Mouse (Mus musculus): ENCODE results near the gene Dnajb5. TPM values are rescaled to one million over a fixed set of nuclear protein-coding genes. Genes with fewer than 3 reads are reported as not detected.

The Dnajb5 gene
- polyA plus RNA-seq, 1 experiment from 2014 or later: 11.3 TPM

DNA sequence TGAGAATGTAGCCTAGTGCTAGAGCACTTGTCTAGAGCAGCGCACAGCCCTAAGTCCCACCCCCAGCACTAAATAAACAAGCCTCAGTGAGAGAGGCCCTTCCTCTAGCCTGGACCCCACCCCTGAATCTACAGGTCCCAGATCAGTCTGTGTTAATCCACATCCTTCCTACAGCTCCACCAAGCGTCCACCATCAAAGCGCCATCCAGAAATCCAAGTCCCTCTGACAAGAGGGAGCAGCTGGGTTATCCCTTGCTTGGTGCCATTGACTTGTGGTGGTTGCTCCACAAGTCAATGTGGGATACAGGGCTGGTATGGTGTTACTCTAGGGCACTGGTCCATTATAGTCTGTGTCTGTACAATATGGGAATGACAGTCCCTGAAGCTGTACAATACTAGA, 5.6 kb downstream of the Dnajb5 start:
- no peak for ATAC-seq (ENCODE audit: insufficient read depth, low FRiP score)
- 92% methylated on average over 3 of the region's 3 CpGs for WGBS
- Histone ChIP-seq H3K4me1 (ENCODE audit: control insufficient read depth, insufficient read depth, low read length) (peaks cover 13% of the 10 kb centered on the region), H3K27me3 (ENCODE audit: control insufficient read depth, insufficient read depth, low read length) (no peaks in the 10 kb centered on the region), H3K4me2 (ENCODE audit: low read depth, low read length) (no peak overlapping the region), H3K9ac (ENCODE audit: low read length) (no peak overlapping the region), H3K4me3 (replicated peaks; ENCODE audit: low read length) (no peak overlapping the region), H3K9me3 (replicated peaks; ENCODE audit: control insufficient read depth, low read length) (no peaks in the 10 kb centered on the region), H3K27ac (ENCODE audit: low read length) (no peak overlapping the region), H3K36me3 (ENCODE audit: control insufficient read depth, insufficient read depth, low read length) (0 out of 2 replicates have a peak, but pooled peaks cover 6% of the 10 kb centered on the region)

DNA sequence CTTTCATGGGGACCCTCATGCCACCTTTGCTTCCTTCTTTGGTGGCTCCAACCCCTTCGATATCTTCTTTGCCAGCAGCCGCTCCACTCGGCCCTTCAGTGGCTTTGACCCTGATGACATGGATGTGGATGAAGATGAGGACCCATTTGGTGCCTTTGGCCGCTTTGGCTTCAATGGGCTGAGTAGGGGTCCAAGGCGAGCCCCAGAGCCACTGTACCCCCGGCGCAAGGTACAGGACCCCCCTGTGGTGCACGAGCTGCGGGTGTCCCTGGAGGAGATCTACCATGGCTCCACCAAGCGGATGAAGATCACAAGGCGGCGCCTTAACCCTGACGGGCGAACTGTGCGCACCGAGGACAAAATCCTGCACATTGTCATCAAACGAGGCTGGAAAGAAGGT, 7.0 kb downstream of the Dnajb5 start:
- Histone ChIP-seq H3K4me1 (ENCODE audit: control insufficient read depth, insufficient read depth, low read length) (peaks cover 4% of the 10 kb centered on the region; the same call in 1 of the 2 replicates), H3K9ac (ENCODE audit: low read length) (no peak overlapping the region), H3K27me3 (ENCODE audit: control insufficient read depth, insufficient read depth, low read length) (no peaks in the 10 kb centered on the region), H3K36me3 (ENCODE audit: control insufficient read depth, insufficient read depth, low read length) (0 out of 2 replicates have a peak, but pooled peaks cover 6% of the 10 kb centered on the region), H3K27ac (ENCODE audit: low read length) (no peak overlapping the region), H3K4me2 (ENCODE audit: low read depth, low read length) (no peak overlapping the region), H3K9me3 (replicated peaks; ENCODE audit: control insufficient read depth, low read length) (no peaks in the 10 kb centered on the region), H3K4me3 (replicated peaks; ENCODE audit: low read length) (no peak overlapping the region)
- no peak for ATAC-seq (ENCODE audit: insufficient read depth, low FRiP score)
- 93% methylated on average over 17 of the region's 17 CpGs for WGBS

DNA sequence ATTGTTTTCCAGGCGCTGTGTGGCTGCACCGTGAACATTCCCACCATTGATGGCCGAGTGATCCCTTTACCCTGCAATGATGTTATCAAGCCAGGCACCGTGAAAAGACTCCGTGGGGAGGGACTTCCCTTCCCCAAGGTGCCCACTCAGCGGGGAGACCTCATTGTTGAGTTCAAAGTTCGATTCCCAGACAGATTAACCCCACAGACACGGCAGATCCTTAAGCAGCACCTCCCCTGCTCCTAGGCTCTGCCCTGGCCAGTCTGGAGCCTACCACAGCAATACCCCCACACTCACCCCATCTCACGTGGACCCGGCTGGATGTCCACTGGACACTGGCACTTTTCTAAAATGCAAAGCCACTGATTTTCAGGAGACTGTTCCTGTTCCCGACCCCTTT, 7.7 kb downstream of the Dnajb5 start:
- Histone ChIP-seq H3K36me3 (ENCODE audit: control insufficient read depth, insufficient read depth, low read length) (0 out of 2 replicates have a peak, but pooled peaks cover 6% of the 10 kb centered on the region), H3K27me3 (ENCODE audit: control insufficient read depth, insufficient read depth, low read length) (no peaks in the 10 kb centered on the region), H3K9me3 (replicated peaks; ENCODE audit: control insufficient read depth, low read length) (no peaks in the 10 kb centered on the region), H3K27ac (ENCODE audit: low read length) (no peak overlapping the region), H3K4me3 (replicated peaks; ENCODE audit: low read length) (no peak overlapping the region), H3K4me2 (ENCODE audit: low read depth, low read length) (no peak overlapping the region), H3K4me1 (ENCODE audit: control insufficient read depth, insufficient read depth, low read length) (peaks cover 3% of the 10 kb centered on the region; the same call in 1 of the 2 replicates), H3K9ac (ENCODE audit: low read length) (no peak overlapping the region)
- no peak for ATAC-seq (ENCODE audit: insufficient read depth, low FRiP score)
- WGBS: 81% methylated on average over 11 of the region's 11 CpGs

DNA sequence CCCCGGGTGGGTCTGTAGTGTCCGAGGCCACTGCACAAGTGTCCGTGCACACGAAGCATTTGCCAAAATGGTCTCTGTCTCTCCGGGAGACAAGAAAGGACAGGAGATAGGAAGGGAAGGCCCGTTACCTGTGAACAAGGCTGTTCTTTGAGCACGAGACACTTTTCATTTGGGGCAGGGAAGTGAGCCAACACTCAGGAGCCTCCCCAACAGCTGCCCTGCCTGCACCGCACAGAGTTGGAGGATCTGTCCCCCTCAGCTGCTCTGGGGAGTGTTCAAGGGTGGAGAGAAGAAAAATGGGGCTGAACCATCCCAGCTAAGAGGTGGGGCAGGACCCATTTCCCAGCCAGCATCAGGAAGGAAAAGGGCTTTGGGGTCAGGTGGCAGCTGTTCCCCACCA, 8.4 kb downstream of the Dnajb5 start:
- ATAC-seq (ENCODE audit: insufficient read depth, low FRiP score): no peak
- H3K9me3 ChIP-seq (replicated peaks; ENCODE audit: control insufficient read depth, low read length): no peaks in the 10 kb centered on the region
- H3K9ac ChIP-seq (ENCODE audit: low read length): no peak overlapping the region
- H3K4me3 ChIP-seq (replicated peaks; ENCODE audit: low read length): no peak overlapping the region
- 0 out of 2 replicates have a peak, but pooled peaks cover 6% of the 10 kb centered on the region for H3K36me3 ChIP-seq (ENCODE audit: control insufficient read depth, insufficient read depth, low read length)
- no peaks in the 10 kb centered on the region for H3K27me3 ChIP-seq (ENCODE audit: control insufficient read depth, insufficient read depth, low read length)
- H3K27ac ChIP-seq (ENCODE audit: low read length): no peak overlapping the region
- WGBS: 84% methylated on average over 8 of the region's 8 CpGs
- H3K4me2 ChIP-seq (ENCODE audit: low read depth, low read length): no peak overlapping the region
- H3K4me1 ChIP-seq (ENCODE audit: control insufficient read depth, insufficient read depth, low read length): peaks cover 3% of the 10 kb centered on the region; the same call in 1 of the 2 replicates

DNA sequence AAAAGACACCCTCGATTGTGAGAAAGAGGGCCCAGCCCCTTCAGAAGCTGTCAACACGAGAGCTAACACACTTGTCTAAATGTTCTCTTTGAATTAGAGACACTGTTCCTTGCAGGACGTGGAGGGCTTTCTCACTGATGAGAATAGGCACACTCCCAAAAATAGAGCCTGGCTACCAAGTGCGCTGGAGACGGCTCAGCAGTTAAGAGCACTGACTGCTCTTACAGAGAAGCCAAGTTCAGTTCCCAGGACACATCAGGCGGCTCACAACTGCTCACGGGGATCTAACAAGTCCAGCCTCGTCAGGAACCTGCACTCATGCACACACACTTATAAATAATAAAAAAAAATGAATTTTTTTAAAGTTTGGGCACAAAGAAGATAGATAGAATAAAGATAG, 9.3 kb downstream of the Dnajb5 start:
- H3K9ac ChIP-seq (ENCODE audit: low read length): no peak overlapping the region
- no peak overlapping the region for H3K4me2 ChIP-seq (ENCODE audit: low read depth, low read length)
- H3K27me3 ChIP-seq (ENCODE audit: control insufficient read depth, insufficient read depth, low read length): no peaks in the 10 kb centered on the region
- H3K36me3 ChIP-seq (ENCODE audit: control insufficient read depth, insufficient read depth, low read length): 0 out of 2 replicates have a peak, but pooled peaks cover 6% of the 10 kb centered on the region
- no peak for ATAC-seq (ENCODE audit: insufficient read depth, low FRiP score)
- WGBS: 58% methylated on average over 8 of the region's 8 CpGs
- H3K4me3 ChIP-seq (replicated peaks; ENCODE audit: low read length): no peak overlapping the region
- peaks cover 3% of the 10 kb centered on the region; the same call in 1 of the 2 replicates for H3K4me1 ChIP-seq (ENCODE audit: control insufficient read depth, insufficient read depth, low read length)
- no peaks in the 10 kb centered on the region for H3K9me3 ChIP-seq (replicated peaks; ENCODE audit: control insufficient read depth, low read length)
- no peak overlapping the region for H3K27ac ChIP-seq (ENCODE audit: low read length)

DNA sequence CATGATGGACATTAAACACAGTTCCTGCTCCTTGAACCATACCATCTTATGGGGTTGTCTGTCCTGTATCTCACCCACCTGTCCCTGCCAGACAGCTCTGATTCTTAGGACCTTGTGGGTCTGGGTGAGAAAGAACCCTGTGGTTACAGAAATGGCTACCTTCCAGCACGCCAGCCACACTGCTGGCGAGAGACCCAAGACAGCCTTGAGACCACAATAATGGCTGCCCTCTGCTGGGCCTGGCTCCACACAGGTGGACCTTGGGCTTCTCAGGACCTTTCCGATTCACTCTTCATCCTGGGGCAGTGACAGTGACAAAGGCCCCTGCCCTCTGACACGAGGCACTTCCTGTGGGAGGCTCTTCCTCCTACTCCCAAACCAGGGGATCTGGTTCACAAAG, 9.8 kb downstream of the Dnajb5 start:
- H3K4me1 ChIP-seq (ENCODE audit: control insufficient read depth, insufficient read depth, low read length): peaks cover 2% of the 10 kb centered on the region; the same call in 1 of the 2 replicates
- H3K27ac ChIP-seq (ENCODE audit: low read length): no peak overlapping the region
- H3K4me2 ChIP-seq (ENCODE audit: low read depth, low read length): no peak overlapping the region
- H3K9me3 ChIP-seq (replicated peaks; ENCODE audit: control insufficient read depth, low read length): no peaks in the 10 kb centered on the region
- no peak overlapping the region for H3K9ac ChIP-seq (ENCODE audit: low read length)
- no peaks in the 10 kb centered on the region for H3K27me3 ChIP-seq (ENCODE audit: control insufficient read depth, insufficient read depth, low read length)
- H3K4me3 ChIP-seq (replicated peaks; ENCODE audit: low read length): no peak overlapping the region
- no peak for ATAC-seq (ENCODE audit: insufficient read depth, low FRiP score)
- WGBS: 63% methylated on average over 4 of the region's 4 CpGs
- H3K36me3 ChIP-seq (ENCODE audit: control insufficient read depth, insufficient read depth, low read length): 0 out of 2 replicates have a peak, but pooled peaks cover 6% of the 10 kb centered on the region

DNA sequence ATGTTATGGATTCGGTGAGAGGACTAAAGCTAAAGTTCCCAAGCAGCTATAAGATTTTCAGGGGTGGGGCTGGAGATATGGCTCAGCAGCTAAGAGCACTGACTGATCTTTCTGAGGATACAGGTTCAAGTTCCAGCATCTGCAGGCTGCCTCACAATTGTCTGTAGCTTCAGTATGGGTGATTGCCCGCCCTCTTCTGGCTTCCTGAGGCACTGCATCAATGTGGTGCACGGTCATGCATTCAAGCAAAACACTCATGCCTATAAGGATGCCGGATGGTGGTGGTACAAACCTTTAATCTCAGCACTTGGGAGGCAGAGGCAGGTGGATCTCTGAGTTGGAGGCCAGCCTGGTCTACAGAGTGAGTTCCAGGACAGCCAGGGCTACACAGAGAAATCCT, 12.0 kb downstream of the Dnajb5 start:
- Histone ChIP-seq H3K4me1 (ENCODE audit: control insufficient read depth, insufficient read depth, low read length) (no peaks in the 10 kb centered on the region), H3K9ac (ENCODE audit: low read length) (no peak overlapping the region), H3K27ac (ENCODE audit: low read length) (no peak overlapping the region), H3K36me3 (ENCODE audit: control insufficient read depth, insufficient read depth, low read length) (0 out of 2 replicates have a peak, but pooled peaks cover 5% of the 10 kb centered on the region), H3K4me2 (ENCODE audit: low read depth, low read length) (no peak overlapping the region), H3K4me3 (replicated peaks; ENCODE audit: low read length) (no peak overlapping the region), H3K27me3 (ENCODE audit: control insufficient read depth, insufficient read depth, low read length) (no peaks in the 10 kb centered on the region), H3K9me3 (replicated peaks; ENCODE audit: control insufficient read depth, low read length) (no peaks in the 10 kb centered on the region)
- ATAC-seq (ENCODE audit: insufficient read depth, low FRiP score): no peak
- 33% methylated on average over 4 of the region's 4 CpGs for WGBS

DNA sequence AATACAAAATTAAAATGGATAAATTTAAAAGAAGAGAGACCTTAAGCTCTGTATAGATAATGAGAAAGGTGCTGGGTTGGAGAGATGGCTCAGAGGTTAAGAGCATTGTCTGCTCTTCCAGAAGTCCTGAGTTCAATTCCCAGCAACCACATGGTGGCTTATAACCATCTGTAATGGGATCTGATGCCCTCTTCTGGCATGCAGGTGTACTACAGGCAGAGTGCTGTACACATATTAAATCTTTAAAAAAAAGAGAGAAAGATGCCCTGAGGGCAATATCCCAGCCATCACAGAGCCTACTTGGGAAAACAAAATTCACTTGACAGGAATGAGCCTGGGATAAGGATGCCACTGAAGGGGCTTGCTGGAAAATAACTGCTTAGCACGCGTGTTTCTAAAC, 13.9 kb downstream of the Dnajb5 start:
- Histone ChIP-seq H3K27me3 (ENCODE audit: control insufficient read depth, insufficient read depth, low read length) (no peaks in the 10 kb centered on the region), H3K4me2 (ENCODE audit: low read depth, low read length) (no peak overlapping the region), H3K4me1 (ENCODE audit: control insufficient read depth, insufficient read depth, low read length) (no peaks in the 10 kb centered on the region), H3K36me3 (ENCODE audit: control insufficient read depth, insufficient read depth, low read length) (no peaks in the 10 kb centered on the region), H3K9ac (ENCODE audit: low read length) (no peak overlapping the region), H3K4me3 (replicated peaks; ENCODE audit: low read length) (no peak overlapping the region), H3K27ac (ENCODE audit: low read length) (no peak overlapping the region), H3K9me3 (replicated peaks; ENCODE audit: control insufficient read depth, low read length) (no peaks in the 10 kb centered on the region)
- ATAC-seq (ENCODE audit: insufficient read depth, low FRiP score): no peak
- 94% methylated on average over 2 of the region's 2 CpGs for WGBS

DNA sequence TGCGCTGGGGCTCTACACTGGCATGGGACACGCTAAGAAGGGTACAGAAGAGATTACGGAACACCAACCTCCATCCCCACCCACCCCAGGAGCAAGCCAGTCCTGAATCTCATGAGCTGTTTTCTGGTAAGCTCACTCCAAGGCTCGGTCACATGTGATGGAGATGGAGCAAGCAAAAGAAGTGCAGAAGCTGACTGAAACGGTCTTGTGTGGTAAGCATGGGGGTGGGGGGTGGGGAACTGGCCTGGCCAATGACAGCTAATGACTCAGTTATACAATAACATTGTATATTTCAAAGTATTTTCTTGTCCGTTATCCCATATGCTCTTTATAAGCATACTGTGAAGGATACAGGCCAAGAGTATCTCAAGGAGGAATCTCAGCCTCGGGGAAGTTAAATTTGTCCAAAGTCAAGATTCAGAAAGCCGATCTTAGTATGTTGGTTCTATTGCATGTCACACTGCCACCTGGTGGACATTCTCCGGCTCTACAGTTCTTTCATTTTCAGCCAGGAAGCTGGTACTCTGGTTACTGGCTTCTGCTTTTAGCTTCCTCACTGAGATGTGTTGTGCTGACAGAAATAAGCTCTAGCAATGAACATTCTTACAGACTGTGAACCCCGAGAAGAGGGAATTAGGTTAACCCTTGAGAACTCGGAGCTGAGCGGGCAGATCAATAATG, 15.6 kb downstream of the Dnajb5 start:
- no peak for ATAC-seq (ENCODE audit: insufficient read depth, low FRiP score)
- no peaks in the 10 kb centered on the region for H3K36me3 ChIP-seq (ENCODE audit: control insufficient read depth, insufficient read depth, low read length)
- H3K9ac ChIP-seq (ENCODE audit: low read length): no peak overlapping the region
- WGBS: 14% methylated on average over 12 of the region's 12 CpGs
- H3K4me1 ChIP-seq (ENCODE audit: control insufficient read depth, insufficient read depth, low read length): no peaks in the 10 kb centered on the region
- no peaks in the 10 kb centered on the region for H3K9me3 ChIP-seq (replicated peaks; ENCODE audit: control insufficient read depth, low read length)
- H3K4me2 ChIP-seq (ENCODE audit: low read depth, low read length): peak overlapping the region; percentile 30; the same call in 1 of the 2 replicates
- H3K27me3 ChIP-seq (ENCODE audit: control insufficient read depth, insufficient read depth, low read length): no peaks in the 10 kb centered on the region
- H3K4me3 ChIP-seq (replicated peaks; ENCODE audit: low read length): no peak overlapping the region
- H3K27ac ChIP-seq (ENCODE audit: low read length): no peak overlapping the region
